Mouse (Mus musculus) MEL (cell line): ENCODE results near the gene Actn1. TPM values are rescaled to one million over a fixed set of nuclear protein-coding genes. Genes with fewer than 3 reads are reported as not detected.

Source experiments
- DNase-seq: peaks from one replicate; pipeline ENCODE4 v3.0.0; 2011; ENCODE audit warnings: low read depth, low spot score
- H3K27ac ChIP-seq: 2 replicates; pipeline ENCODE4 v1.5.1; 2012; ENCODE audit warnings: low read depth, mild to moderate bottlenecking, control low read depth, low read length, moderate library complexity; ENCODE audit not compliant: control insufficient read depth
- H3K27me3 ChIP-seq, 2 experiments: fragments of 150-350 bp in 1 of 2; sonication (generic) in 1 of 2; 2 replicates each; pipeline ENCODE4 v1.6.1; 2012; ENCODE audit warnings: low read length in 2 of 2, mild to moderate bottlenecking in 2 of 2, improper control_type of control experiment in 1 of 2, moderate library complexity in 1 of 2; ENCODE audit not compliant: insufficient read depth in 2 of 2, control insufficient read depth in 1 of 2
- H3K36me3 ChIP-seq, 2 experiments: 2 replicates each; pipeline ENCODE4 v1.6.1; 2012 to 2014; ENCODE audit warnings: low read length in 2 of 2, improper control_type of control experiment in 1 of 2, inconsistent platforms in 1 of 2, mild to moderate bottlenecking in 1 of 2; ENCODE audit not compliant: insufficient read depth in 2 of 2, control insufficient read depth in 1 of 2
- H3K4me1 ChIP-seq, 2 experiments: fragments of 150-350 bp in 1 of 2; sonication (generic) in 1 of 2; 2 replicates each; pipeline ENCODE4 v1.6.1; 2012; ENCODE audit warnings: low read length in 2 of 2, improper control_type of control experiment in 1 of 2, mild to moderate bottlenecking in 1 of 2; ENCODE audit not compliant: insufficient read depth in 2 of 2, control insufficient read depth in 1 of 2
- H3K4me3 ChIP-seq, 2 experiments: fragments of 150-350 bp in 1 of 2; sonication (generic) in 1 of 2; 2 replicates each; pipeline ENCODE4 v1.5.1; 2012; ENCODE audit warnings: low read depth in 2 of 2, low read length in 2 of 2, mild to moderate bottlenecking in 2 of 2, moderate library complexity in 2 of 2, control low read depth in 1 of 2, improper control_type of control experiment in 1 of 2; ENCODE audit not compliant: control insufficient read depth in 1 of 2, insufficient read depth in 1 of 2
- H3K79me2 ChIP-seq: 2 replicates; pipeline ENCODE4 v1.6.1; 2012; ENCODE audit warnings: mild to moderate bottlenecking, low read length, moderate library complexity; ENCODE audit not compliant: control insufficient read depth, poor library complexity, insufficient read depth
- H3K9ac ChIP-seq: 2 replicates; pipeline ENCODE4 v1.6.1; 2012; ENCODE audit warnings: low read depth, mild to moderate bottlenecking, control low read depth, low read length, moderate library complexity; ENCODE audit not compliant: control insufficient read depth, poor library complexity, severe bottlenecking
- H3K9me3 ChIP-seq: fragments of 150-350 bp; sonication (generic); replicated peaks from 2 replicates; pipeline ENCODE4 v1.6.1; 2012; ENCODE audit warnings: mild to moderate bottlenecking, low read length, improper control_type of control experiment, moderate library complexity; ENCODE audit not compliant: insufficient read depth
- BHLHE40 ChIP-seq: IDR thresholded peaks from 2 replicates; pipeline ENCODE4 v1.6.1; 2012; ENCODE audit warnings: low read depth, mild to moderate bottlenecking, inconsistent platforms, low read length, improper control_type of control experiment, borderline replicate concordance
- CHD2 ChIP-seq: IDR thresholded peaks from 2 replicates; pipeline ENCODE4 v1.6.1; 2011; ENCODE audit warnings: low read length, improper control_type of control experiment
- CTCF ChIP-seq, 3 experiments: IDR thresholded peaks in 2 of 3; conservative IDR thresholded peaks in 1 of 3; 2 replicates each; pipeline ENCODE4 v1.5.1; 2011 to 2012; ENCODE audit warnings: low read length in 3 of 3, low read depth in 2 of 3, mild to moderate bottlenecking in 2 of 3, improper control_type of control experiment in 1 of 3, inconsistent platforms in 1 of 3, mixed read lengths in 1 of 3, moderate library complexity in 1 of 3; ENCODE audit not compliant: control insufficient read depth in 1 of 3, insufficient read depth in 1 of 3, poor library complexity in 1 of 3, severe bottlenecking in 1 of 3
- EP300 ChIP-seq, 2 experiments: IDR thresholded peaks; 2 replicates each; pipeline ENCODE4 v1.6.1; 2011; ENCODE audit warnings: improper control_type of control experiment in 2 of 2, low read length in 2 of 2, low read depth in 1 of 2, mild to moderate bottlenecking in 1 of 2
- ETS1 ChIP-seq: IDR thresholded peaks from 2 replicates; pipeline ENCODE4 v1.6.1; 2012; ENCODE audit warnings: low read depth, mild to moderate bottlenecking, inconsistent platforms, low read length, improper control_type of control experiment, moderate library complexity
- GABPA ChIP-seq: IDR thresholded peaks from 2 replicates; pipeline ENCODE4 v1.6.1; 2012; ENCODE audit warnings: low read depth, mild to moderate bottlenecking, inconsistent platforms, low read length, improper control_type of control experiment, moderate library complexity
- HCFC1 ChIP-seq: IDR thresholded peaks from 2 replicates; pipeline ENCODE4 v1.6.1; 2012; ENCODE audit warnings: low read depth, mild to moderate bottlenecking, inconsistent platforms, low read length, improper control_type of control experiment, moderate library complexity
- JUND ChIP-seq: IDR thresholded peaks from 2 replicates; pipeline ENCODE4 v1.6.1; 2011; ENCODE audit warnings: low read depth, mild to moderate bottlenecking, improper control_type of control experiment, low read length
- MAFK ChIP-seq: IDR thresholded peaks from 2 replicates; pipeline ENCODE4 v1.6.1; 2011; ENCODE audit warnings: low read depth, mild to moderate bottlenecking, low read length, improper control_type of control experiment, borderline replicate concordance
- MAZ ChIP-seq: IDR thresholded peaks from 2 replicates; pipeline ENCODE4 v1.6.1; 2012; ENCODE audit warnings: low read depth, mild to moderate bottlenecking, inconsistent platforms, low read length, improper control_type of control experiment
- MEF2A ChIP-seq: IDR thresholded peaks from 2 replicates; pipeline ENCODE4 v1.6.1; 2014; ENCODE audit warnings: low read depth, mild to moderate bottlenecking, inconsistent platforms, low read length, improper control_type of control experiment; ENCODE audit not compliant: poor library complexity, insufficient replicate concordance, severe bottlenecking; ENCODE audit errors: extremely low read depth
- MYC ChIP-seq: IDR thresholded peaks from 2 replicates; pipeline ENCODE4 v1.6.1; 2011; ENCODE audit warnings: low read depth, mild to moderate bottlenecking, low read length, improper control_type of control experiment, moderate library complexity
- NELFE ChIP-seq: IDR thresholded peaks from 2 replicates; pipeline ENCODE4 v1.6.1; 2011; ENCODE audit warnings: low read depth, low read length, improper control_type of control experiment
- POLR2A ChIP-seq, 2 experiments: IDR thresholded peaks; 2 replicates each; pipeline ENCODE4 v1.6.1; 2011 to 2012; ENCODE audit warnings: low read length in 2 of 2, mild to moderate bottlenecking in 2 of 2, control low read depth in 1 of 2, improper control_type of control experiment in 1 of 2, low read depth in 1 of 2, moderate library complexity in 1 of 2; ENCODE audit not compliant: control insufficient read depth in 1 of 2, insufficient read depth in 1 of 2, poor library complexity in 1 of 2
- POLR2AphosphoS2 ChIP-seq: IDR thresholded peaks from 2 replicates; pipeline ENCODE4 v1.6.1; 2011; ENCODE audit warnings: low read length, improper control_type of control experiment
- RCOR1 ChIP-seq: IDR thresholded peaks from 2 replicates; pipeline ENCODE4 v1.6.1; 2012; ENCODE audit warnings: low read depth, mild to moderate bottlenecking, inconsistent platforms, low read length, improper control_type of control experiment
- SIN3A ChIP-seq: IDR thresholded peaks from 2 replicates; pipeline ENCODE4 v1.6.1; 2012; ENCODE audit warnings: low read length, improper control_type of control experiment, inconsistent platforms
- SMC3 ChIP-seq: IDR thresholded peaks from 2 replicates; pipeline ENCODE4 v1.6.1; 2011; ENCODE audit warnings: low read depth, low read length, improper control_type of control experiment
- TCF12 ChIP-seq: IDR thresholded peaks from 2 replicates; pipeline ENCODE4 v1.6.1; 2014; ENCODE audit warnings: low read depth, mild to moderate bottlenecking, inconsistent platforms, low read length, improper control_type of control experiment, moderate library complexity
- UBTF ChIP-seq: IDR thresholded peaks from 2 replicates; pipeline ENCODE4 v1.6.1; 2012; ENCODE audit warnings: low read depth, mild to moderate bottlenecking, inconsistent platforms, low read length, improper control_type of control experiment, moderate library complexity, borderline replicate concordance; ENCODE audit not compliant: insufficient read depth
- USF2 ChIP-seq, 2 experiments: IDR thresholded peaks; 2 replicates each; pipeline ENCODE4 v1.6.1; 2011 to 2012; ENCODE audit warnings: improper control_type of control experiment in 2 of 2, low read length in 2 of 2, borderline replicate concordance in 1 of 2, inconsistent platforms in 1 of 2, low read depth in 1 of 2, mild to moderate bottlenecking in 1 of 2; ENCODE audit not compliant: insufficient read depth in 1 of 2
- polyA plus RNA-seq, 2 experiments: library from polyadenylated mRNA; stranded (reverse) in 1 of 2; unstranded in 1 of 2; fragments of >175 nt in 1 of 2; fragments of >200 nt in 1 of 2; gene quantifications; 2 replicates each; pipeline versions ENCODE4 v1.2.1 to v1.2.4; 2012; ENCODE audit warnings: low replicate concordance in 2 of 2, low read depth in 1 of 2; ENCODE audit not compliant: insufficient read length in 2 of 2, insufficient read depth in 1 of 2, missing spikeins in 1 of 2
- total RNA-seq: library from RNA; depleted of rRNA; stranded (reverse); fragments of 300-350 nt; gene quantifications from 2 replicates; pipeline ENCODE4 v1.2.3, GENCODE M21; 2012

The Actn1 gene
- total and polyA plus RNA-seq, 3 experiments = 7.8 to 27.0 TPM; not detected in 1

- no peaks in the 10 kb centered on the region for H3K79me2 ChIP-seq
- H3K36me3 ChIP-seq = no peaks in the 10 kb centered on the region
- H3K4me1 ChIP-seq = no peaks in the 10 kb centered on the region
These were observed 13.1 kb downstream of the Actn1 start for GRCm38 (mm10) chr12:80247067-80247466.

GRCm38 (mm10) chr12:80246505-80246904, 13.7 kb downstream of the Actn1 start:
- no peaks in the 10 kb centered on the region for H3K36me3 ChIP-seq
- no peak for TF ChIP-seq SIN3A
- TF ChIP-seq, all 39 proteins: peak for 0
- no peak overlapping the region for H3K27ac ChIP-seq
- no peak overlapping the region for H3K9ac ChIP-seq
- no peak overlapping the region for H3K4me3 ChIP-seq
- no peaks in the 10 kb centered on the region for H3K79me2 ChIP-seq
- no peaks in the 10 kb centered on the region for H3K4me1 ChIP-seq
- H3K9me3 ChIP-seq = no peaks in the 10 kb centered on the region
- H3K27me3 ChIP-seq = no peaks in the 10 kb centered on the region
- no peak for DNase-seq

More at GRCm38 (mm10) chr12:80247067-80247466, 13.1 kb downstream of the Actn1 start:
- no peak overlapping the region for H3K4me3 ChIP-seq
- DNase-seq = no peak
- H3K9me3 ChIP-seq = no peaks in the 10 kb centered on the region
- no peak overlapping the region for H3K27ac ChIP-seq
- no peak for TF ChIP-seq TCF12
- TF ChIP-seq CHD2 = no peak
- no peak for TF ChIP-seq SMC3
- TF ChIP-seq POLR2A (IDR thresholded peaks at IDR 0.05; ENCODE audit: control insufficient read depth in 1 of 2, insufficient read depth in 1 of 2, low read depth in 1 of 2, low read length in 2 of 2, poor library complexity in 1 of 2) = no peak
- no peak for TF ChIP-seq HCFC1
- TF ChIP-seq NELFE = no peak
- no peak for TF ChIP-seq USF2 (IDR thresholded peaks at IDR 0.05; ENCODE audit: borderline replicate concordance in 1 of 2, insufficient read depth in 1 of 2, low read depth in 1 of 2, low read length in 2 of 2)
- TF ChIP-seq BHLHE40 = no peak
- no peak for TF ChIP-seq MAFK
- no peak for TF ChIP-seq MYC
- TF ChIP-seq MAZ = no peak
- no peak for TF ChIP-seq CTCF (IDR thresholded peaks at IDR 0.05 in 2 of 3, conservative IDR thresholded peaks at IDR 0.05 in 1 of 3; ENCODE audit: control insufficient read depth in 1 of 3, insufficient read depth in 1 of 3, low read depth in 2 of 3, low read length in 3 of 3, poor library complexity in 1 of 3, severe bottlenecking in 1 of 3)
- no peaks in the 10 kb centered on the region for H3K27me3 ChIP-seq
- no peak overlapping the region for H3K9ac ChIP-seq

DNA sequence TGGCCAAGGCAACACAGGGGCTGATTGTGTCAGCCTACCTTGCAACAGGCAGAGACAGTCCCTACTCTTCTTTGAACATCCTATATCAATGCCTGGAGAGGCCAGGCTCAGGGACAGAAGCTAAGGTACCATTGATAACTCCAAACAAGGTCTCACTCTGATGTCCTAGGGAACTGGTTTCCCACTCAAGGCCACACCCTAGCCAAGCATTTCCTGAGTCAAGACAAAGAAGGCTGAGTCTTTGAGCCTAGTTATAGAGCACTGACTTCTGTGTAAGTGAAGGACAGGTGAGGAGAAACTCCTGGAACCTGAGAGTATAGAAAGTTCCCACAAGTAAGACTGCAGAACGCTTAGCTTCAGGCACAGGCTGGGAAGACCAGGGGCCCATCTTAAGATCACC, 15.4 kb downstream of the Actn1 start:
- H3K9me3 ChIP-seq = no peaks in the 10 kb centered on the region
- H3K27ac ChIP-seq = no peak overlapping the region
- H3K9ac ChIP-seq = no peak overlapping the region
- no peaks in the 10 kb centered on the region for H3K36me3 ChIP-seq
- H3K27me3 ChIP-seq = no peaks in the 10 kb centered on the region
- no peak for TF ChIP-seq SIN3A
- TF ChIP-seq RCOR1 = no peak
- TF ChIP-seq JUND = no peak
- TF ChIP-seq ETS1 = no peak
- no peak for TF ChIP-seq EP300 (IDR thresholded peaks at IDR 0.05; ENCODE audit: low read depth in 1 of 2, low read length in 2 of 2)
- no peak for TF ChIP-seq MEF2A
- TF ChIP-seq POLR2AphosphoS2 = no peak
- TF ChIP-seq GABPA = no peak
- TF ChIP-seq UBTF = no peak
- H3K4me3 ChIP-seq = no peak overlapping the region
- H3K4me1 ChIP-seq = no peaks in the 10 kb centered on the region
- no peak for DNase-seq
- H3K79me2 ChIP-seq = no peaks in the 10 kb centered on the region
